Mouse (Mus musculus): Measurements from ENCODE around the gene Adgre5. TPM values are rescaled to one million over a fixed set of nuclear protein-coding genes. Genes with fewer than 3 reads are reported as not detected.

Adgre5 gene
- total and polyA plus RNA-seq, 2 experiments from 2014 or later, result 9.2 to 9.9 TPM

- DNase-seq (no peak), ATAC-seq (no peak)
- Histone ChIP-seq H3K27ac (ENCODE audit: low read depth, low read length) (no peak overlapping the region), H3K4me3 (ENCODE audit: low read depth, low read length) (no peak overlapping the region), H3K36me3 (ENCODE audit: insufficient read depth) (no peaks in the 10 kb centered on the region), H3K4me1 (ENCODE audit: insufficient read depth) (no peaks in the 10 kb centered on the region), H3K4me2 (ENCODE audit: low read depth) (no peak overlapping the region), H3K9ac (no peak overlapping the region), H3K27me3 (ENCODE audit: insufficient read depth, low read length) (no peaks in the 10 kb centered on the region), H3K9me3 (ENCODE audit: low read length) (no peaks in the 10 kb centered on the region)
- WGBS, result 98% methylated on average over 3 of the region's 3 CpGs
- peak; percentile 50 for TF ChIP-seq CTCF (IDR thresholded peaks at IDR 0.05; ENCODE audit: low read depth)
Measured at GRCm38 (mm10) chr8:83756273-83756672, 15.1 kb upstream of the Adgre5 start.

- Histone ChIP-seq H3K27me3 (ENCODE audit: insufficient read depth, low read length) (no peaks in the 10 kb centered on the region), H3K4me3 (ENCODE audit: low read depth, low read length) (no peak overlapping the region), H3K9me3 (ENCODE audit: low read length) (no peaks in the 10 kb centered on the region), H3K27ac (ENCODE audit: low read depth, low read length) (no peak overlapping the region), H3K4me1 (ENCODE audit: insufficient read depth) (no peaks in the 10 kb centered on the region), H3K4me2 (ENCODE audit: low read depth) (no peak overlapping the region), H3K36me3 (ENCODE audit: insufficient read depth) (no peaks in the 10 kb centered on the region), H3K9ac (no peak overlapping the region)
- DNase-seq (no peak), ATAC-seq (no peak)
- TF ChIP-seq CTCF (IDR thresholded peaks at IDR 0.05; ENCODE audit: low read depth), result peak; percentile 29; the same call in 1 of the 2 replicates
- 51% methylated on average over 3 of the region's 3 CpGs for WGBS
Measured at GRCm38 (mm10) chr8:83754149-83754548, 13.0 kb upstream of the Adgre5 start.

GRCm38 (mm10) chr8:83749265-83749664 lies 8.1 kb upstream of the Adgre5 start:
- no peak for ATAC-seq
- 74% methylated on average over 9 of the region's 9 CpGs for WGBS
- peaks cover 8% of the 10 kb centered on the region; the same call in 1 of the 2 replicates for H3K4me1 ChIP-seq (ENCODE audit: insufficient read depth)
- H3K27me3 ChIP-seq (ENCODE audit: insufficient read depth, low read length), result peaks cover 3% of the 10 kb centered on the region; the same call in 1 of the 2 replicates
- no peaks in the 10 kb centered on the region for H3K36me3 ChIP-seq (ENCODE audit: insufficient read depth)
- H3K9me3 ChIP-seq (ENCODE audit: low read length), result no peaks in the 10 kb centered on the region
- no peak overlapping the region for H3K27ac ChIP-seq (ENCODE audit: low read depth, low read length)
- no peak for TF ChIP-seq CTCF (IDR thresholded peaks at IDR 0.05; ENCODE audit: low read depth)
- H3K4me2 ChIP-seq (ENCODE audit: low read depth), result no peak overlapping the region
- no peak overlapping the region for H3K4me3 ChIP-seq (ENCODE audit: low read depth, low read length)
- DNase-seq, result no peak
- H3K9ac ChIP-seq, result no peak overlapping the region

GRCm38 (mm10) chr8:83748708-83749107 lies 7.6 kb upstream of the Adgre5 start:
- H3K27ac ChIP-seq (ENCODE audit: low read depth, low read length), result no peak overlapping the region
- H3K4me1 ChIP-seq (ENCODE audit: insufficient read depth), result peaks cover 8% of the 10 kb centered on the region; the same call in 1 of the 2 replicates
- peaks cover 3% of the 10 kb centered on the region; the same call in 1 of the 2 replicates for H3K27me3 ChIP-seq (ENCODE audit: insufficient read depth, low read length)
- H3K9me3 ChIP-seq (ENCODE audit: low read length), result no peaks in the 10 kb centered on the region
- ATAC-seq (peak; percentile 58), DNase-seq (peak; percentile 13)
- no peak overlapping the region for H3K4me3 ChIP-seq (ENCODE audit: low read depth, low read length)
- no peak overlapping the region for H3K9ac ChIP-seq
- H3K36me3 ChIP-seq (ENCODE audit: insufficient read depth), result no peaks in the 10 kb centered on the region
- WGBS, result 52% methylated on average over 3 of the region's 3 CpGs
- no peak for TF ChIP-seq CTCF (IDR thresholded peaks at IDR 0.05; ENCODE audit: low read depth)
- no peak overlapping the region for H3K4me2 ChIP-seq (ENCODE audit: low read depth)

- peak; percentile 18; the same call in 1 of the 2 replicates for TF ChIP-seq CTCF (IDR thresholded peaks at IDR 0.05; ENCODE audit: low read depth)
- H3K4me3 ChIP-seq (ENCODE audit: low read depth, low read length), result peak overlapping the region; percentile 30
Measured at GRCm38 (mm10) chr8:83747661-83748346, 6.7 kb upstream of the Adgre5 start.

GRCm38 (mm10) chr8:83744070-83744469 lies 2.9 kb upstream of the Adgre5 start:
- Histone ChIP-seq H3K9ac (no peak overlapping the region), H3K27ac (ENCODE audit: low read depth, low read length) (no peak overlapping the region), H3K4me1 (ENCODE audit: insufficient read depth) (peaks cover 8% of the 10 kb centered on the region; the same call in 1 of the 2 replicates), H3K36me3 (ENCODE audit: insufficient read depth) (no peaks in the 10 kb centered on the region), H3K9me3 (ENCODE audit: low read length) (no peaks in the 10 kb centered on the region), H3K4me2 (ENCODE audit: low read depth) (no peak overlapping the region), H3K27me3 (ENCODE audit: insufficient read depth, low read length) (peaks cover 19% of the 10 kb centered on the region), H3K4me3 (ENCODE audit: low read depth, low read length) (no peak overlapping the region)
- no peak for ATAC-seq
- TF ChIP-seq CTCF (IDR thresholded peaks at IDR 0.05; ENCODE audit: low read depth), result no peak
- WGBS, result 84% methylated on average over 4 of the region's 4 CpGs
- DNase-seq, result no peak

More at GRCm38 (mm10) chr8:83747661-83748346, 6.7 kb upstream of the Adgre5 start:
- Histone ChIP-seq H3K4me1 (ENCODE audit: insufficient read depth) (peaks cover 8% of the 10 kb centered on the region; the same call in 1 of the 2 replicates), H3K9ac (peak overlapping the region; percentile 46; the same call in 1 of the 2 replicates), H3K27me3 (ENCODE audit: insufficient read depth, low read length) (peaks cover 3% of the 10 kb centered on the region; the same call in 1 of the 2 replicates), H3K4me2 (ENCODE audit: low read depth) (peak overlapping the region; percentile 65), H3K36me3 (ENCODE audit: insufficient read depth) (no peaks in the 10 kb centered on the region), H3K9me3 (ENCODE audit: low read length) (no peaks in the 10 kb centered on the region), H3K27ac (ENCODE audit: low read depth, low read length) (no peak overlapping the region; the same call in 1 of the 2 replicates)
- DNase-seq (peak; percentile 61), ATAC-seq (peak; percentile 90)
- WGBS, result 2% methylated on average over 28 of the region's 28 CpGs

- no peak for TF ChIP-seq CTCF (IDR thresholded peaks at IDR 0.05; ENCODE audit: low read depth)
- ATAC-seq (no peak), DNase-seq (no peak)
- peaks cover 19% of the 10 kb centered on the region for H3K27me3 ChIP-seq (ENCODE audit: insufficient read depth, low read length)
- no peak overlapping the region for H3K27ac ChIP-seq (ENCODE audit: low read depth, low read length)
- H3K36me3 ChIP-seq (ENCODE audit: insufficient read depth), result no peaks in the 10 kb centered on the region
- no peak overlapping the region for H3K4me3 ChIP-seq (ENCODE audit: low read depth, low read length)
- peaks cover 7% of the 10 kb centered on the region; the same call in 1 of the 2 replicates for H3K4me1 ChIP-seq (ENCODE audit: insufficient read depth)
- H3K9me3 ChIP-seq (ENCODE audit: low read length), result no peaks in the 10 kb centered on the region
- H3K9ac ChIP-seq, result no peak overlapping the region
- WGBS, result 92% methylated on average over 6 of the region's 6 CpGs
- no peak overlapping the region for H3K4me2 ChIP-seq (ENCODE audit: low read depth)
Measured at GRCm38 (mm10) chr8:83742968-83743367, 1.8 kb upstream of the Adgre5 start.

All from forebrain, postnatal 0 days (tissue).